Mouse (Mus musculus) retina, adult 2 months (tissue): ENCODE measurements around the gene Tnxb.

Experiments used
- DNase-seq: peaks from one replicate; pipeline ENCODE4 v3.0.0-alpha.2; 2012; ENCODE audit warnings: low read depth, low spot score

Tnxb gene

DNA sequence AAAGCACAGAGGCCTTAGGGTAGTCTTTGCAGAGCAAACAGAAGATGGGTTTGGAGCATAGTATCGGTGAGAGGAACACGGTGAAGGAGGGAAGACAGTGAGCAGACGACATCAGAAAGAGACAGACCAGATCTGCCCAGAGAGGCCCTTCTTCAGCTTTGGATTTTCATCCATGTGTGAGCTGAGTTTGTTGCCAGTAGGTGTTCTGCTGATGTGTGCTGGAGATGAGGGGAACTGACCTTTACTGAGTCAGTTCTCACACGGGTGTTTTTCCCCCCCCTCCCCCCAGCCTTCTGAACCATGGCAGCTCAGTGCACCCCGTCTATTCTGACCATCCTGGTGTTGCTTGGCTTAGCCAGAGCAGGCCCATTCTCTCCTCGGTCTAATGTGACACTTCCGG lies at the start of gene Tnxb:
TSS of gene Tnxb (plus strand) at position 301 of the 400 bp plus-strand sequence.
- no peak for DNase-seq

DNA sequence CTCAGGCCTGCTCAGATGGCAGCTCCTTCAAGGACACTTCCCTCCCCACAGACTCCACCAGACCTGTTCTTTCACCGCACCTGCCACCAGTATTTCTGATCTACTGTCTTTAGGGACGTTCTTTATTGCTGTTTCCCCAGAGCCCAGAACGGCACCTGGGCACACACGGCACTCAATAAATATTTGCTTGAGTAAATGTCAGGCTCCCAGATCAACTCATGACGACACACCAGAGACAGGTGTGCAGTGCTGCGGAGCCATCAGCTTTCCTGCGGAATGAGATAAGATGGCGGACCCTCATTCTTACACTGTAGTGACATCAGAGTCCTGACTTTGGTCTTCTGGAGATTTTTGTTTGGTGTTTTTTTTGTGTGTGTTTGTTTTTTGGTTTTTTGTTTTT lies 49.3 kb upstream of the Tnxb start:
- no peak for DNase-seq

GRCm38 (mm10) chr17:34623161-34623560 lies 47.2 kb upstream of the Tnxb start:
- DNase-seq, result no peak

DNA sequence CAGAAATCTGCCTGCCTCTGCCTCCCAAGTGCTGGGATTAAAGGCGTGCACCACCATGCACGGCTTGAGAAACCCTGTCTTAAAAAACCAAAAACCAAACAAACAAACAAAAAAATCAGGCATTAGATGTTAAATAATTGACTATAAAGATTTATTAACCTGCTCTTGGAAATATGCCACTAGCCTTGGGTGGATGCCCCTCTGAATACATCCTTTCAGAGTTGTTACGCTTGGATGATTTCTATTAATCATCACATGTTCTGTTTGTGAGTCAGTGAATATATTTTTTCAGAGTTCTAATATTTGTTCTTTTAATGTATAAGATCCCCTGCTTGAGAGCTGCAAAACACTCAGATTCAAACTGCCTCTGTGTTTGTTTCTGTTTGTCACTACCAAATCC lies 45.4 kb upstream of the Tnxb start:
- no peak for DNase-seq

DNA sequence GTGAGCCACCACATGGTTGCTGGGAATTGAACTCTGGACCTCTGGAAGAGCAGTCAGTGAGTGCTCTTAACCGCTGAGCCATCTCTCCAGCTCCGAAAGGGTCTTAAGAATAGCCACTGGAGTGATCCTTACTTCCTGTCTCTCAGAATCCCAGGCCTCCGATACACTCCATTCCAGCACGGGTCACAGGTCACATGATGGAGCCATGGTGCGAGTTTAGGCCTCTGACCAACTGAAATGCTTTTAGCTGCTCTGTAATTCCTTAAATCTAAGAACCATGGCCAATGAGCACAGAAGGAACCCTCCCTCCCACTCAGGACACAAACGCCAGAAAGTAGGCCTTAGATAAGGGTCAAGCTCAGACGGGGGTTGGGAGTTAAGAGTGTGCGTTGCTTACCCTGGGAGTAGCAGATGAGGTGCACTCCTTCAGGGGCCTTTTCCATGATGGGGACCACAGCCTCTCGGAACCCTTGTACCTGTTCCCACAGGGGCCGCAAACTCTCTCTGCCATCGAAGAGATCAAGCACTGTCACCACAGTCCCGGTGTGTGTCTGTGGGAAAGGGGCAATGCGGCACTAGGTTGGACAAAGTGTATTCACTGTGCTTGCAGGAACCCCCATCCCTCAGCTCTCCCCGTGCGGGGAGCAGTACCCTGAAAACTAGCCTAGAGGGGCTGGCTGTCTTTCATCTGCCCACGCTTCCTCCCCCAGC lies 44.1 kb upstream of the Tnxb start:
- DNase-seq, result no peak

DNA sequence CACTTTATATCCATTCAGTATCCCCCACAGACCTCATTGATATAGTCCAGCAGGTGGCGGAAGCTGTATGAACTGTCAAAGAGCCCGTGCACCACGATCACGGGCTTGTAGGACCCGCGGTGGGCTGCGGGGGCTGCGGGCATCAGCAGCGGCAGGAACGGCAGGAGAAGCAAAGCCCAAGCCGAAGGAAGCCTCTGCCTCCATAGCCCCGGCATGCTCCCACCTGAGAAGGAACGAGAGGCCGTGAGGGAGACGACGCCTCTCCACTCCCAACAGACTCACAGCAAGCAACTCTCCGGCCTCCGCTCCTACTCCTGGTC lies 43.6 kb upstream of the Tnxb start:
- DNase-seq, result no peak

- peak; percentile 78 for DNase-seq
Observed at GRCm38 (mm10) chr17:34627093-34627942, 43.0 kb upstream of the Tnxb start.

- DNase-seq, result no peak
Observed at GRCm38 (mm10) chr17:34627943-34628643, 42.2 kb upstream of the Tnxb start, which contains the start of gene Ppt2. Gene Ppt2, minus strand, starts transcription at chr17:34628510.

GRCm38 (mm10) chr17:34628644-34628967 lies 41.7 kb upstream of the Tnxb start:
- no peak for DNase-seq

DNA sequence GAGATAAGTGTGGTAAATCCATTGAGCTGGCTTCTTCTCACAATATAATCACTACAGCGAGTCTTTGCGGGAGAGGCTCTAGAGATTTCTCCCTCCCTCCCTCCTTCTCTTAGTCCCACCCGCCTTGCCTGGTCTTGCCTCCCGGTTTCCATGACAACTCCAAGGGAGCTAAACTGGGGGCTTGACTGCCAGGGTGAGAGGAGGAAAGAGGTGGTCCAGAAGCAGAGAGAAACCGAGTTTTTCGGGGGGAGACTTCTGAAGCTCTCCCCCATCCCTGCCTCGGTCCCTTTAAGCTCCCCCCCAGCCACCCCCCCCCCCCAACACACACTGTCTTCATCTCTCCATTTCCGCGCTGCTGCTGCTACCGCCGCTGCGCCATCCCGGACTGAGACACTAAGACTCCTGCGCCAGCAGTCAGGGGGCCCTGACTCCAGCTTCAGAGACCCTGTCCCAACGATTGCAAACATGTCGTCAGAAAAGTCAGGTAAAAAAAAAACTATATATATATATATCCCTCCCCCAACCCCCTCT lies 41.0 kb upstream of the Tnxb start, which contains the start of gene Prrt1:
TSS of gene Prrt1 (plus strand) at position 313 of the 531 bp plus-strand sequence.
- DNase-seq, result no peak

DNA sequence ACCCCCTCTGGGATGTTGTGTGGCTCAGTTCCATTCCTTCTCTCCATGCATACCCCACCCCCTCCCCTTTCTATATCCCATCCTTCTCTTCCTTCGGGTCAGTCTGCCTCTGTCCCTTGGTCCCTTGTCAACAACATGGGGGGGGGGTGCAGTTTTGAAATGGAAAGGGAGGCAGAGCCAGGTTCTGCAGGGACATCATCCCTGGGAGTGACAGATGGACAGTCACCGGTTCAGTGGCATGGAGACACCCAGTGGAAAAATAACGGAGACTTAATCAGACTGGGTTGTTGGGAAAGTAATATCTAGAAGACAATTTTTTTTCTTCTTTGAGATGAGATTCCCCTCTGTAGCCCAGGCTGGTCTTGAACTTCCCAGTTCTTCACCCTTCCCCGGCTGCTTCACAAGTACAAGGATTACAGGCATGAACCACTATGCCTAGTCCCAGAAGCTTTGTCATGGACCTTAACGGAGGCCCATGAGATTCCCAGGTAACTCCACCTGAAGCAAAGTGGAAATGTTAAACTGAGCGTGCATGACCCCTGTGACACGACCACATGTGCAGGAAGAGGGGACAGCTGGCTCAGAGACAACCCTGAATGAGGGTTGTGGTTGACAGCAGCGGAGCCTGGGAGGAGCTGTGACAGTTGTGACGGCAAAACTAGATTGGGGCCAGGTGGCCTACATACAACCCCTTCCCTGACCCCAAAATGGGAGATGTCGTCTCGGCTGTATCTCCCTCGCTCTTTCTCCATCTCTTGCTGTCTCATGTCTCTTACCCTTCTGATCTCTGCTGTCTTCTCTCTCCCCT lies 40.3 kb upstream of the Tnxb start:
- no peak for DNase-seq

DNA sequence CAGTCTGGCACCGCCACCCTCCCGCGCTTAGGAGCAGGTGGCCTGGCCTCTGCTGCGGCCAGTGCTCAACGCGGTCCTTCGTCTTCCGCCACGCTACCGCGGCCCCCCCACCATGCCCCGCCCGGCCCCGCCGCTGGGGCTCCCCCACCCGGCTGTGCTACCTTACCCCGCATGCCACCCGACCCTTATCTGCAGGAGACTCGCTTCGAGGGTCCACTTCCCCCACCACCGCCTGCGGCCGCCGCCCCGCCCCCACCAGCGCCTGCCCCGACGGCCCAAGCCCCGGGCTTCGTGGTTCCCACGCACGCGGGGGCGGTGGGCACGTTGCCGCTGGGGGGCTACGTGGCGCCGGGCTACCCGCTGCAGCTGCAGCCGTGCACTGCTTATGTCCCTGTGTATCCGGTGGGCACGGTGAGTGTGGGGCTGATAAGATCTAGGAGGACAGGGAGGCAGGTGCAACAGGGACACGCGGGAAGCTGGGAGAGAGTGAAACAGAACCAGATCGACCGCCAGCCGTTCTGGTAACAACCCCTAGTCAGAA lies 39.5 kb upstream of the Tnxb start:
- no peak for DNase-seq

- no peak for DNase-seq
Observed at GRCm38 (mm10) chr17:34631647-34632046, 38.7 kb upstream of the Tnxb start.

- DNase-seq, result no peak
Observed at GRCm38 (mm10) chr17:34632261-34632691, 38.1 kb upstream of the Tnxb start.

GRCm38 (mm10) chr17:34635671-34636070 lies 34.7 kb upstream of the Tnxb start:
- DNase-seq, result no peak

DNA sequence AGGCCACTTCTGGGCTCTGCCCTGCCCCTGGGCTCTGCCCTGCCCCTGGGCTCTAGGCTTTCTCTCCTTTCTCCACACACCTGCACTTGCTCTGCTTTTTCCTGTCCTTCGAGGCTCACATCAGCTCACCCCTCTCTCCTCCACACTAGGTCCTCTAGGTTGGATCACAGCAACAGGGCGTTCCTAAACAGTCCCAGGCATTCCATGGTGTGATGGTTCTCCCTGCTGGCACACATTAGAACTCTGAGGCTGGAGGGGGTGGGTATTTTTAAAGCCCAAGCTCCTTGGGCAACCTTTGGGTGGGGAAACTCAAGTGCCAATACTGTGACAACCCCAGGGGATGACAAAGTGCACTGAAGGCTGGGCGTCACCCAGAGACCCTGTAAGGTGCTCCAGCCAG lies 32.9 kb upstream of the Tnxb start:
- no peak for DNase-seq

- DNase-seq, result no peak
Observed at GRCm38 (mm10) chr17:34639461-34640255, 30.7 kb upstream of the Tnxb start.

- no peak for DNase-seq
Observed at GRCm38 (mm10) chr17:34640778-34641601, 29.3 kb upstream of the Tnxb start.

DNA sequence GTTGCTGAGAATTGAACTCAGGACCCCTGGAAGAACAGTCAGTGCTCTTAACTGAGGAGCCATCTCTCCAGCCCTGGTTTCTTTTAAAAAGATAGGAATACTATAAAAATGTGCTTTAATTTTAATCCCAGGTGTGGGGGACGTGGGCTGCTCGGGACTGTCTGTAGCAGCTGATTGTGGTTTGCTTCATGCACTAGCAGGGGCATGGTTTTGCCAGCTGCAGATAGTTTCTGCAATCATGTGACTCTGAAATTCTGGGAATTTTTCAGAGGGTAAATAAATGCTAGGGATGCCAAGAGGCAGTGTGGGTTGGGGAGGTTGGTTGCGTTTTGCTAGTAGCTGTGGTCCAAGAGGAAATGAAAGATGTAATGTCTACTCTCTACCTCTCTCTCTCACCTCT lies 28.4 kb upstream of the Tnxb start:
- DNase-seq, result no peak
